Mouse (Mus musculus): ENCODE measurements around the gene 3425401B19Rik. TPM values are rescaled to one million over a fixed set of nuclear protein-coding genes. Genes with fewer than 3 reads are reported as not detected.

The 3425401B19Rik gene
- total and polyA plus RNA-seq, 3 experiments: not detected

- Histone ChIP-seq H3K79me2 (ENCODE audit: control insufficient read depth, insufficient read depth, low read length, poor library complexity) (no peaks in the 10 kb centered on the region), H3K36me3 (ENCODE audit: control insufficient read depth in 1 of 2, insufficient read depth in 2 of 2, low read length in 2 of 2) (no peaks in the 10 kb centered on the region), H3K4me1 (ENCODE audit: control insufficient read depth in 1 of 2, insufficient read depth in 2 of 2, low read length in 2 of 2) (no peaks in the 10 kb centered on the region), H3K27me3 (ENCODE audit: control insufficient read depth in 1 of 2, insufficient read depth in 2 of 2, low read length in 2 of 2) (no peaks in the 10 kb centered on the region), H3K4me3 (ENCODE audit: control insufficient read depth in 1 of 2, insufficient read depth in 1 of 2, low read depth in 2 of 2, low read length in 2 of 2) (no peak overlapping the region), H3K27ac (ENCODE audit: control insufficient read depth, low read depth, low read length) (no peak overlapping the region), H3K9ac (ENCODE audit: control insufficient read depth, low read depth, low read length, poor library complexity, severe bottlenecking) (no peak overlapping the region), H3K9me3 (replicated peaks; ENCODE audit: insufficient read depth, low read length) (no peaks in the 10 kb centered on the region)
- no peak for DNase-seq (ENCODE audit: low read depth, low spot score)
- TF ChIP-seq POLR2AphosphoS5 (IDR thresholded peaks at IDR 0.05; ENCODE audit: borderline replicate concordance, low read depth, low read length) (no peak), MYC (IDR thresholded peaks at IDR 0.05; ENCODE audit: low read depth, low read length) (no peak), TAL1 (IDR thresholded peaks at IDR 0.05; ENCODE audit: low read length) (no peak), EP300 (IDR thresholded peaks at IDR 0.05; ENCODE audit: low read depth in 1 of 2, low read length in 2 of 2) (no peak), MYB (IDR thresholded peaks at IDR 0.05; ENCODE audit: low read depth, low read length) (no peak), POLR2A (IDR thresholded peaks at IDR 0.05; ENCODE audit: control insufficient read depth in 1 of 2, insufficient read depth in 1 of 2, low read depth in 1 of 2, low read length in 2 of 2, poor library complexity in 1 of 2) (no peak)
These were observed 1.7 kb downstream of the 3425401B19Rik start for GRCm38 (mm10) chr14:32683251-32683838.

GRCm38 (mm10) chr14:32682536-32682935, 2.6 kb downstream of the 3425401B19Rik start:
- no peak for TF ChIP-seq USF2 (IDR thresholded peaks at IDR 0.05; ENCODE audit: borderline replicate concordance in 1 of 2, insufficient read depth in 1 of 2, low read depth in 1 of 2, low read length in 2 of 2)
- no peak for DNase-seq (ENCODE audit: low read depth, low spot score)
- Histone ChIP-seq H3K79me2 (ENCODE audit: control insufficient read depth, insufficient read depth, low read length, poor library complexity) (no peaks in the 10 kb centered on the region), H3K9me3 (replicated peaks; ENCODE audit: insufficient read depth, low read length) (no peaks in the 10 kb centered on the region), H3K4me3 (ENCODE audit: control insufficient read depth in 1 of 2, insufficient read depth in 1 of 2, low read depth in 2 of 2, low read length in 2 of 2) (no peak overlapping the region), H3K4me1 (ENCODE audit: control insufficient read depth in 1 of 2, insufficient read depth in 2 of 2, low read length in 2 of 2) (no peaks in the 10 kb centered on the region), H3K9ac (ENCODE audit: control insufficient read depth, low read depth, low read length, poor library complexity, severe bottlenecking) (no peak overlapping the region), H3K27me3 (ENCODE audit: control insufficient read depth in 1 of 2, insufficient read depth in 2 of 2, low read length in 2 of 2) (no peaks in the 10 kb centered on the region), H3K36me3 (ENCODE audit: control insufficient read depth in 1 of 2, insufficient read depth in 2 of 2, low read length in 2 of 2) (no peaks in the 10 kb centered on the region), H3K27ac (ENCODE audit: control insufficient read depth, low read depth, low read length) (no peak overlapping the region)

GRCm38 (mm10) chr14:32681603-32682002, 3.5 kb downstream of the 3425401B19Rik start:
- Histone ChIP-seq H3K9me3 (replicated peaks; ENCODE audit: insufficient read depth, low read length) (no peaks in the 10 kb centered on the region), H3K27me3 (ENCODE audit: control insufficient read depth in 1 of 2, insufficient read depth in 2 of 2, low read length in 2 of 2) (no peaks in the 10 kb centered on the region), H3K4me3 (ENCODE audit: control insufficient read depth in 1 of 2, insufficient read depth in 1 of 2, low read depth in 2 of 2, low read length in 2 of 2) (no peak overlapping the region), H3K27ac (ENCODE audit: control insufficient read depth, low read depth, low read length) (no peak overlapping the region), H3K79me2 (ENCODE audit: control insufficient read depth, insufficient read depth, low read length, poor library complexity) (no peaks in the 10 kb centered on the region), H3K9ac (ENCODE audit: control insufficient read depth, low read depth, low read length, poor library complexity, severe bottlenecking) (no peak overlapping the region), H3K4me1 (ENCODE audit: control insufficient read depth in 1 of 2, insufficient read depth in 2 of 2, low read length in 2 of 2) (no peaks in the 10 kb centered on the region), H3K36me3 (ENCODE audit: control insufficient read depth in 1 of 2, insufficient read depth in 2 of 2, low read length in 2 of 2) (no peaks in the 10 kb centered on the region)
- no peak for TF ChIP-seq POLR2AphosphoS5 (IDR thresholded peaks at IDR 0.05; ENCODE audit: borderline replicate concordance, low read depth, low read length)
- TF ChIP-seq MYC (IDR thresholded peaks at IDR 0.05; ENCODE audit: low read depth, low read length): no peak
- TF ChIP-seq GATA1 (IDR thresholded peaks at IDR 0.05; ENCODE audit: low read depth, low read length): no peak
- TF ChIP-seq ZNF384 (IDR thresholded peaks at IDR 0.05; ENCODE audit: low read depth, low read length): no peak
- TF ChIP-seq NELFE (IDR thresholded peaks at IDR 0.05; ENCODE audit: low read depth, low read length): no peak
- TF ChIP-seq USF1 (IDR thresholded peaks at IDR 0.05; ENCODE audit: low read depth, low read length): no peak
- no peak for DNase-seq (ENCODE audit: low read depth, low spot score)

Measured in MEL (cell line).